Mouse (Mus musculus) c-Kit-positive CD71-negative TER-119-negative erythroid progenitor cells, embryonic 14.5 days (primary cell): ENCODE measurements around the gene Btbd1.
A peak's percentile ranks its signal among the peaks of the same experiment; 100 is the strongest.

Experiments used
- DNase-seq: peaks from one replicate; pipeline ENCODE4 v3.0.0-alpha.2; 2013; ENCODE audit warnings: low read depth

Btbd1 gene

DNA sequence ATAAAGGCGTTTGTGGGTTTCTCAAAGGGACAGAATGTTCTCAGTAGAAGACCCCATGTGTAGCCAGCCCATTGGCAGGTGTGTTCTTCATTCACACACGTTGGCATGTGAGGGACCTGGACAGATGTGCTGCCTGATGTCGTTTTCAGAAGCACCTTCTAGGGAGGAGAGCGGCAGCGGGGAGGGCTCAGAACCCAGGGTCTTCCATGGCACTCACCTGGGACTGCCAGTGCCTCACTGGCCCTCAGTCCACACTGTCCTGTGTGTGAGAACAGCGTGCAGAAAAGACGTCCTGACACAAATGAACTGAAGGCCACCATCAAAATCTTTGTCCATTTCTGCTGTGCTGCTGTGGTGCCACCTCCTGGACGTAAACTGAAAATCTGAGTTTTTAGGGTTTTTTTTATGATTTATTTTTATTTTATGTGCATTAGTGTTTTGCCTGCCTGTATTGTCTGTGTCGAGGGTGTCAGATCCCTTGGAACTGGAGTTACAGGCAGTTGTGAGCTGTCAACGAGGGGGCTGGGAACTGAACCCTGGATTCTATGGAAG lies 51.5 kb downstream of the Btbd1 start:
- peak; percentile 16 for DNase-seq

GRCm38 (mm10) chr7:81775325-81775724 lies 53.9 kb downstream of the Btbd1 start:
- no peak for DNase-seq

GRCm38 (mm10) chr7:81772786-81773539 lies 56.3 kb downstream of the Btbd1 start:
- no peak for DNase-seq

DNA sequence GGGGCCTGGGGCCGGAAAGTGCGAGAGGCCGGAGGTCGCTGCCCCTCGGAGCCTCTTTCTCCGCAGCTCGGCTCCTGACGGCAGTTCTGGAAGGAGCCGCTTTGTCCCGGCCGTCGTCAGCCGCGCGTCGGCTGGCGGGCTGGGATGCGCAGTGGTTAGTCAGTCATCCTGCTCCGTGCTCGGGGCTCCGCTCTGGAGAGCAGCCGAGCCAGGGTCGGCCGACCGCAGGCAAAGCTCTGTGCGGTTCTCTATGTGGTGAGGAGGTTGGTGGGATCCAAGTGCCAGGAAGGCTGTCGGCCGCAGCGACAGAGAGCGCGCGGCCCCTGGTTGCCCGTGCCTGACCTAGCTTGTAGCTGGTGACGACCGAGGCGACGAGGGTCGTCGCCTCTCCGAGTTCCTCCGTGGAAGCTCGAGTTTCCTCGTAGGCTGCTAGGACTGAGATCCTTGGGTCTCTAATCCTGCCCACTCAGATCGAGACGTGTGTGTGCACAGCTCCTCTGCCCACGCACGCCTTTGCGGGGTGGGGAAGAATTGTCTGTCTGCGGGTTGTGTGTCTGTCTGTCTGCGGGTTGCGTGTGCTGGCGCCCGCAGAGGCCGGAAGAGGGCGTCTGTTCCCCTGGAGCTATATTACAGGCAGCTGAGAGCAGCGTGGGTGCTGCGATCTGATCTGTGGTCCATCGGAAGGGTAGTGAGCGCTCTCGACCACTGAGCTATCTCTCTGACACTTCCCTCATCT lies 66.0 kb downstream of the Btbd1 start:
- peak; percentile 28 for DNase-seq

DNA sequence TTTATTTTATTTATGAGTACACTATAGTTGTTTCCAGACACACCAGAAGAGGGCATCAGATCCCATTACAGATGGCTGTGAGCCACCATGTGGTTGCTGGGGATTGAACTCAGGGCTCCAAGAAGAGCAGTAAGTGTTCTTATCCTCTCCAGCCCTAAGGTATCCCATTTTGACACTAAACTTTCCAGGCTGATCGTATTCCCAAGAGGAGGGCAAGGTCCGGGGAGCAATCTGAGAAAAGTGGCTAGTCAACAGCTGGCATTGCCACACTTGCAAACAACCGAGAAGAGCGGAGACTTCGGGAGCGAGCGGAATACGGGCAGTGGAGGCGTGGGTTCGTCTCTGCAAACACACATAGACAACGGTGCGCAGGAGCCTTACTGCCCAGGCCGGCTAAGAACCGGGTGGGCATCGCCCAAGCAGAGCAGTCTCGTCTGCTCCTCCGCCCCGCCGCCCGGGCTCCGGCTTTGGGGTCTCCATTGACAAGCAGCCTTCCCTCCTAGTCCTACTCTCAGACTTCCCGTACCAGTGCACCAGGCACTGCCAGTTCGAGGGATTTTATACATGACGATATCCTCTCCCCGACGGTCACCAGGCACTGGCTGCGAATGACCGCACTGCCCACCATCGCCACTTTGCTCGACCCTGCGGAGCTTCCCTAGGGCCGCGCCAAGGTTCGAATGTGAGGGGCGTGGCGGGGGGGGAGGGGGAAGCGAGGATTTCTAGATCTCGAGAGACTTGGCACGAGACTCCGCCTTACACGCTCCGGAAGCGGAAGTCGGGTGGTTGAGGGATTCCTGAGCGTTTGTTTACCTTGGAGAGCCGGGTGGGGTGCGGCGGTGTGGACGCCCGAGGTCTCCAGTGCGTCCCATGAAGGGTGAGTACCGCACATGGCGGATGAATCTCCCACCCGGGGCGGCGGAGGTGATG lies 66.8 kb downstream of the Btbd1 start, which contains the start of gene Ramac:
TSS of gene Ramac (plus strand) at position 746 of the 930 bp plus-strand sequence.
- peak; percentile 93 for DNase-seq

GRCm38 (mm10) chr7:81747956-81748355 lies 81.3 kb downstream of the Btbd1 start:
- no peak for DNase-seq

GRCm38 (mm10) chr7:81744145-81744544 lies 85.1 kb downstream of the Btbd1 start:
- DNase-seq = peak; percentile 35
